In genomic region chr15:9110526-9111347, GRCm38 (mm10) we compare ENCODE assay signal across 13 mouse cellular contexts.
"Had no signal": no experiment of that assay in that cellular context is flagged by ENCODE, and none has a peak within 500 bp of the region (broad histone marks: within the 10 kb centered on the region; RNA-seq: fewer than 3 reads in every experiment).

No protein-coding gene starts in this region.

- H3K4me3 ChIP-seq: limb, embryonic 13.5 days; liver, embryonic 13.5 days; midbrain, embryonic 10.5 days; neural tube, embryonic 13.5 days had no signal

- H3K9me3 ChIP-seq: limb, embryonic 13.5 days; liver, embryonic 13.5 days; midbrain, embryonic 10.5 days; neural tube, embryonic 13.5 days had no signal

- H3K4me1 ChIP-seq: limb, embryonic 13.5 days; midbrain, embryonic 10.5 days; neural tube, embryonic 13.5 days had no signal

- ATAC-seq: midbrain, embryonic 16.5 days had no signal

- H3K9ac ChIP-seq: limb, embryonic 13.5 days; liver, embryonic 13.5 days; neural tube, embryonic 13.5 days had no signal

- H3K27ac ChIP-seq: kidney, postnatal 0 days; limb, embryonic 13.5 days; liver, embryonic 13.5 days; midbrain, embryonic 10.5 days; neural tube, embryonic 13.5 days had no signal

- DNase-seq: kidney, adult 11 months; kidney, adult 9 months; kidney, postnatal 36 days; left cerebral cortex, postnatal 4 days; liver, embryonic 13.5 days; lung, adult 18-20 months; thymus, adult 18-20 months; thymus, postnatal 14 days had no signal

- H3K27me3 ChIP-seq: limb, embryonic 13.5 days; liver, embryonic 13.5 days; neural tube, embryonic 13.5 days had no signal

- H3K4me2 ChIP-seq: limb, embryonic 13.5 days; liver, embryonic 13.5 days; neural tube, embryonic 13.5 days had no signal
